Mouse (Mus musculus) cerebellum, adult 8-10 months (tissue): ENCODE results near the gene Rabep2.

Experiments used
- DNase-seq: peaks from one replicate; pipeline ENCODE4 v3.0.0; 2022

Rabep2 gene

GRCm38 (mm10) chr7:126435801-126436200 lies 7.2 kb downstream of the Rabep2 start:
- no peak for DNase-seq

GRCm38 (mm10) chr7:126436851-126437250 lies 8.3 kb downstream of the Rabep2 start:
- peak; percentile 47 for DNase-seq

GRCm38 (mm10) chr7:126440134-126440533 lies 11.6 kb downstream of the Rabep2 start:
- no peak for DNase-seq

- no peak for DNase-seq
Observed at GRCm38 (mm10) chr7:126443997-126444396, 15.4 kb downstream of the Rabep2 start.

GRCm38 (mm10) chr7:126444536-126444935 lies 16.0 kb downstream of the Rabep2 start:
- DNase-seq: no peak

GRCm38 (mm10) chr7:126445104-126445815 lies 16.7 kb downstream of the Rabep2 start:
- DNase-seq: no peak

- no peak for DNase-seq
Observed at GRCm38 (mm10) chr7:126446217-126446616, 17.7 kb downstream of the Rabep2 start.

GRCm38 (mm10) chr7:126448481-126448880 lies 19.9 kb downstream of the Rabep2 start:
- DNase-seq: no peak

GRCm38 (mm10) chr7:126449991-126450390 lies 21.4 kb downstream of the Rabep2 start:
- DNase-seq: no peak

- no peak for DNase-seq
Observed at GRCm38 (mm10) chr7:126450641-126451040, 22.1 kb downstream of the Rabep2 start.

- no peak for DNase-seq
Observed at GRCm38 (mm10) chr7:126452244-126452643, 23.7 kb downstream of the Rabep2 start.

GRCm38 (mm10) chr7:126453861-126454260 lies 25.3 kb downstream of the Rabep2 start:
- no peak for DNase-seq

GRCm38 (mm10) chr7:126455242-126455641 lies 26.7 kb downstream of the Rabep2 start:
- DNase-seq: no peak

GRCm38 (mm10) chr7:126456382-126457266 lies 28.1 kb downstream of the Rabep2 start:
- DNase-seq: no peak

- DNase-seq: no peak
Observed at GRCm38 (mm10) chr7:126458225-126458624, 29.7 kb downstream of the Rabep2 start.

- DNase-seq: no peak
Observed at GRCm38 (mm10) chr7:126458844-126459618, 30.5 kb downstream of the Rabep2 start.

GRCm38 (mm10) chr7:126460623-126461399 lies 32.3 kb downstream of the Rabep2 start:
- no peak for DNase-seq

- DNase-seq: no peak
Observed at GRCm38 (mm10) chr7:126461626-126462025, 33.1 kb downstream of the Rabep2 start.

- no peak for DNase-seq
Observed at GRCm38 (mm10) chr7:126463004-126463403, 34.4 kb downstream of the Rabep2 start, which contains the start of gene Atp2a1. Gene Atp2a1, minus strand, starts transcription at chr7:126463108.

GRCm38 (mm10) chr7:126463547-126463946 lies 35.0 kb downstream of the Rabep2 start:
- DNase-seq: no peak

- no peak for DNase-seq
Observed at GRCm38 (mm10) chr7:126464121-126464520, 35.6 kb downstream of the Rabep2 start.

GRCm38 (mm10) chr7:126464836-126465235 lies 36.3 kb downstream of the Rabep2 start:
- no peak for DNase-seq
